Mouse (Mus musculus) kidney, embryonic 15.5 days (tissue): ENCODE data around the gene H3f3b. TPM values are rescaled to one million over a fixed set of nuclear protein-coding genes. Genes with fewer than 3 reads are reported as not detected.

ENCODE experiments used
- ATAC-seq: fragments of 200-750 bp; cut with Nextera tagmentation; replicated peaks from 2 replicates; pipeline ENCODE4 v1.8.0; 2017; ENCODE audit warnings: moderate TSS enrichment; ENCODE audit not compliant: low FRiP score
- H3K27ac ChIP-seq: fragments of 300-500 bp; sonication (generic); 2 replicates; pipeline ENCODE4 v1.5.1; 2015; ENCODE audit warnings: mild to moderate bottlenecking, inconsistent platforms
- H3K27me3 ChIP-seq: fragments of 300-500 bp; sonication (generic); 2 replicates; pipeline ENCODE4 v1.6.1; 2015; ENCODE audit warnings: inconsistent platforms
- H3K36me3 ChIP-seq: fragments of 300-500 bp; sonication (generic); 2 replicates; pipeline ENCODE4 v1.6.1; 2015; ENCODE audit warnings: inconsistent platforms
- H3K4me1 ChIP-seq: fragments of 300-500 bp; sonication (generic); 2 replicates; pipeline ENCODE4 v1.6.1; 2015; ENCODE audit warnings: inconsistent platforms
- H3K4me2 ChIP-seq: fragments of 300-500 bp; sonication (generic); 2 replicates; pipeline ENCODE4 v1.6.1; 2015; ENCODE audit warnings: moderate library complexity, mild to moderate bottlenecking, inconsistent platforms
- H3K4me3 ChIP-seq: fragments of 300-500 bp; sonication (generic); replicated peaks from 2 replicates; pipeline ENCODE4 v1.5.1; 2015; ENCODE audit warnings: mild to moderate bottlenecking, inconsistent platforms
- H3K9ac ChIP-seq: fragments of 300-500 bp; sonication (generic); 2 replicates; pipeline ENCODE4 v1.6.1; 2015; ENCODE audit warnings: mild to moderate bottlenecking, inconsistent platforms
- H3K9me3 ChIP-seq: fragments of 300-500 bp; sonication (generic); replicated peaks from 2 replicates; pipeline ENCODE4 v1.6.1; 2016; ENCODE audit warnings: inconsistent platforms
- WGBS: fragments of 180-500 bp; shearing (Covaris S2); methylation state at CpG from one replicate; pipeline ENCODE4 v1.1.7; 2015; ENCODE audit warnings: mixed read lengths; 5-methylcytosine and 5-hydroxymethylcytosine counted together
- polyA plus RNA-seq: library from polyadenylated mRNA; unstranded; fragments of >200 nt; fragmentation: Nextera tagmentation; extraction: Ambion mirVana; gene quantifications from 2 replicates; pipeline ENCODE4 v1.2.1, GENCODE M21; 2015

H3f3b gene
- polyA plus RNA-seq, 1 experiment from 2014 or later: 1,673 TPM

- Histone ChIP-seq H3K9ac (no peak overlapping the region), H3K4me2 (no peak overlapping the region), H3K36me3 (peaks cover 15% of the 10 kb centered on the region), H3K4me3 (no peak overlapping the region; the same call in 1 of the 2 replicates), H3K9me3 (no peaks in the 10 kb centered on the region), H3K27me3 (no peaks in the 10 kb centered on the region), H3K27ac (no peak overlapping the region), H3K4me1 (peaks cover 10% of the 10 kb centered on the region)
- 35% methylated on average over 6 of the region's 6 CpGs for WGBS
- peak; percentile 16; the same call in 1 of the 2 replicates for ATAC-seq
Observed at GRCm38 (mm10) chr11:116018106-116018505, 9.7 kb downstream of the H3f3b start.

DNA sequence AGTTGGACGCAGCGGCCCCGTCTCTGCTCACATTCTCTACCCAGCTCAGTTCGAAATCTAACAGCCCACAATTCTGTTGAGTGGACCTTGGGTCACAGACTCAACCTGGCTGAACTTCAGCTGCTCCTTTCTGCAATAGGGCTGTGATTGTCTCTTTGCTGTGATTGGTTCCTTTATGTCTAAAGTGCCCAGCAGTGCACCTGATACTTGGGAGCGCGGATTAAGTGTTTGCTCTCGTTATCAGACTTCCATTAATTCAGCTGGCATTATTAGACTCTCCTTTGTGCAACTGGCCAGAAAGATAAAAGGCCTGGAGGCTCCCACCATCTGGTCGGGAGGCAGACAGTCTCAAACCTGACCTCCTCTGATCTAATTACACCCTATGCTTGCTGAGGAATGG, 12.9 kb downstream of the H3f3b start:
- H3K9me3 ChIP-seq: no peaks in the 10 kb centered on the region
- H3K36me3 ChIP-seq: peaks cover 8% of the 10 kb centered on the region; the same call in 1 of the 2 replicates
- H3K4me2 ChIP-seq: no peak overlapping the region
- H3K4me1 ChIP-seq: peaks cover 20% of the 10 kb centered on the region
- H3K27me3 ChIP-seq: no peaks in the 10 kb centered on the region
- no peak overlapping the region for H3K9ac ChIP-seq
- ATAC-seq: no peak
- 60% methylated on average over 8 of the region's 8 CpGs for WGBS
- H3K4me3 ChIP-seq: no peak overlapping the region
- peak overlapping the region; percentile 9; the same call in 1 of the 2 replicates for H3K27ac ChIP-seq

DNA sequence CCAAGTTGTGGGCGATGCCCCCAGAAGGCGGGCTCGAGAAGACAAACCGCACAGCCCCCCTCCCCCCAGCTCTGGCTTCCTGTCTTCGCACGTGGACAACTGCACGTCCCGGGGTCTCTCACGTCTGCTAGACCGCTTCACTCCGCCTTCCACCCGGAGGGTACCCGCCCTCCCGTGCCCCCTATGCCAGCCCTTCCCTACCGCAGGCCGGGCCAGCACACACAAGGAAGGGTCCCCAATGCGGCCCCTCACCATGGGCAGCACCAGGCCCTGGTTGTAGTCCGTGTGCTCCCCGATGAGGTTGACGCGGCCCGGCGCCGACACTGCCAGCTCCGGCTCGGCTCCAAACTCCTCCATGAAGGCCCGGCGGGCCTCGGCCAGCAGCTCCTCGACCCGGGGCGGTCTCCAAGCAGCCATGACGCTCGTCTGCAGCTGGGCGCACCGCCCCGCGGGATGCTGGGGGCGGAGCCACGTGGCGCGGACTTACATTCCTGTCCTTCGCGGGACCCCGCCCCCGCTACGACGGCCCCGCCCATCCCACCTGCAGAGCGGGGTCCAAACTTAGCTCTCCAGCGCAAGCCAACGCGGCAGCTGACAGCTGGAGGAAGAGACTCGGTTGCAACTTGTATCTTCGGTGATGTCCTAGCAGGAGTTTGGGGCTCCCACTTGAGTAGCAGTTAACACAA, 15.4 kb downstream of the H3f3b start, which contains the start of gene Galk1:
TSS of gene Galk1 (minus strand) at position 458 of the 686 bp plus-strand sequence.
- Histone ChIP-seq H3K27ac (peak within 1 kb of the TSS; percentile 97), H3K36me3 (peaks cover 30% of the 10 kb centered on the region), H3K4me2 (peak within 1 kb of the TSS; percentile 88), H3K9ac (peak within 1 kb of the TSS; percentile 84), H3K4me1 (peaks cover 20% of the 10 kb centered on the region), H3K27me3 (no peaks in the 10 kb centered on the region), H3K4me3 (peak within 1 kb of the TSS; percentile 78), H3K9me3 (no peaks in the 10 kb centered on the region)
- peak; percentile 93 for ATAC-seq
- WGBS: under 1% methylated on average over 55 of the region's 55 CpGs

GRCm38 (mm10) chr11:116011529-116012261, 16.1 kb downstream of the H3f3b start:
- 19% methylated on average over 14 of the region's 14 CpGs for WGBS
- peaks cover 24% of the 10 kb centered on the region for H3K4me1 ChIP-seq
- H3K4me2 ChIP-seq: peak overlapping the region; percentile 88
- peak overlapping the region; percentile 84 for H3K9ac ChIP-seq
- H3K4me3 ChIP-seq: peak overlapping the region; percentile 78
- H3K36me3 ChIP-seq: peaks cover 37% of the 10 kb centered on the region
- peak overlapping the region; percentile 97 for H3K27ac ChIP-seq
- no peaks in the 10 kb centered on the region for H3K27me3 ChIP-seq
- no peaks in the 10 kb centered on the region for H3K9me3 ChIP-seq
- ATAC-seq: no peak; the same call in 1 of the 2 replicates

DNA sequence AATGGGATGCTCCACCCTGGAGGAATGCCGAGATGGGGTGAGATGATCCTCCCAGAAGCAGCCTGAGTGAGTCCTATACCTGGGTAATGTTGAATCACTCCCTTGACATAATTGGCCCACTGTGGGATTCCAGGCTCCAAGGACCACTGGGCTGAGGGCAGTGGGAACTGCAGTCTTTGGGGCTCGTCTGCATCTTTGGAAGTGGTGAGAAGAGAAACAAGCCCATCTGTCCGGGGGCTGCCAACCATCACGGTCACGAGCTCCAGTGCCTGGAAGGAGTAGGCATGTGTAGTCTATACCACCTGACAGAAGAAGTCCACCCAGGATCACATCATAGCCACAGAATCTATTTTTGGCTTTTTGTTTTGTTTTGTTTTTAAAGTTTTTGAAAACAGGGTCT, 16.8 kb downstream of the H3f3b start:
- no peak overlapping the region for H3K4me3 ChIP-seq
- ATAC-seq: no peak
- WGBS: 82% methylated on average over 5 of the region's 5 CpGs

DNA sequence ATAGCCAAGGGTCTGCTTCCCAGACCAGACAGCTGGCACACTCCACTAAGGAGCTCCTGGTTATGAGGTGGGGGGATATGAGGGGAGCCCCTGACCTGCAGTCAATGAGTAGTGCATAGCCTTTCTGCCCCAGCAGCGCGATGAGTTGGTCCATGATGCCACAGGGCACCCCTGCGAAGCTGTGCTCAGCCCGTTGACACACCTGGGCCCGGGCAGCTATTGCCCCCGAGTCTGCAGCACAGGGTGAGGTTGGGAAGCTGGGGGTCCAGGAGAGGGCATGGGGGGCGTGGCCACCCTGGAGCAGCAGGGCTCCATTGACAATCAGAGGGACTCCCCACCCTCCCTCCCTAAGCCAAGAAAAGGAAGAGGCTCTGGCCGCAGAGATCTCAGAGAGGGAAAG, 17.6 kb downstream of the H3f3b start:
- H3K4me3 ChIP-seq: no peak overlapping the region
- no peak for ATAC-seq
- no peak overlapping the region for H3K4me2 ChIP-seq
- H3K9ac ChIP-seq: no peak overlapping the region
- WGBS: 95% methylated on average over 8 of the region's 8 CpGs
- peaks cover 40% of the 10 kb centered on the region for H3K36me3 ChIP-seq
- H3K27ac ChIP-seq: no peak overlapping the region
- peaks cover 40% of the 10 kb centered on the region for H3K4me1 ChIP-seq
- no peaks in the 10 kb centered on the region for H3K27me3 ChIP-seq
- no peaks in the 10 kb centered on the region for H3K9me3 ChIP-seq

More for the DNA sequence above, 16.8 kb downstream of the H3f3b start:
- H3K27me3 ChIP-seq: no peaks in the 10 kb centered on the region
- peaks cover 32% of the 10 kb centered on the region for H3K4me1 ChIP-seq
- H3K36me3 ChIP-seq: peaks cover 40% of the 10 kb centered on the region
- H3K9ac ChIP-seq: no peak overlapping the region; the same call in 1 of the 2 replicates
- no peaks in the 10 kb centered on the region for H3K9me3 ChIP-seq
- H3K27ac ChIP-seq: peak overlapping the region; percentile 97
- 0 out of 2 replicates have a peak overlapping the region, but pooled peaks have one; percentile 88 for H3K4me2 ChIP-seq

DNA sequence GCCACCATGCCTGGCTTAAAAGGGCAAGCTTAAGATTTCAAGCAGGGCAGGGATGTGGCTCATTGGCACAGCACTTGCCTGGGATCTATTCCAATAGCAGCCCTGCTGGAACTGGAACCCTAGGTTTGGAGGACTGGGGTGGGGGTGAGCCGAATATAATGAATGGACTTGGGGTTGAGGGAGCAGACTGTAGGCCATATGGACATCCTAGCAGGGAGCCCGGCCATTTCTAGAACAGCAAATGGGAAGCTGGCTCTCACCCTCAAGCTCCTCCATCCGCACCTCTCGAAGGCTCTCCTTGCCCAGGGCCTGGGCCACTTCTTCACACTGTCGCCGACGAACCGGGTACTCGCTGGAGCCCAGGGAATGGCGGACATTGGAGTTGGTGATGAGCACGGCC, 18.1 kb downstream of the H3f3b start:
- ATAC-seq: no peak
- Histone ChIP-seq H3K4me1 (peaks cover 44% of the 10 kb centered on the region), H3K36me3 (peaks cover 40% of the 10 kb centered on the region), H3K4me2 (no peak overlapping the region), H3K27me3 (no peaks in the 10 kb centered on the region), H3K4me3 (no peak overlapping the region), H3K9me3 (no peaks in the 10 kb centered on the region), H3K27ac (no peak overlapping the region), H3K9ac (no peak overlapping the region)
- WGBS: 92% methylated on average over 11 of the region's 11 CpGs

- ATAC-seq: no peak
- H3K4me3 ChIP-seq: no peak overlapping the region
- WGBS: 89% methylated on average over 13 of the region's 13 CpGs
- H3K9me3 ChIP-seq: no peaks in the 10 kb centered on the region
- peaks cover 40% of the 10 kb centered on the region for H3K36me3 ChIP-seq
- H3K27me3 ChIP-seq: no peaks in the 10 kb centered on the region
- no peak overlapping the region for H3K9ac ChIP-seq
- H3K27ac ChIP-seq: no peak overlapping the region
- H3K4me2 ChIP-seq: no peak overlapping the region
- peaks cover 50% of the 10 kb centered on the region for H3K4me1 ChIP-seq
Observed at GRCm38 (mm10) chr11:116008832-116009375, 18.9 kb downstream of the H3f3b start.

GRCm38 (mm10) chr11:116008411-116008810, 19.4 kb downstream of the H3f3b start:
- no peak for ATAC-seq
- Histone ChIP-seq H3K4me2 (no peak overlapping the region), H3K36me3 (peaks cover 40% of the 10 kb centered on the region)

GRCm38 (mm10) chr11:116007095-116007850, 20.5 kb downstream of the H3f3b start:
- Histone ChIP-seq H3K27me3 (no peaks in the 10 kb centered on the region), H3K9ac (no peak overlapping the region), H3K36me3 (peaks cover 40% of the 10 kb centered on the region), H3K27ac (no peak overlapping the region), H3K9me3 (no peaks in the 10 kb centered on the region), H3K4me2 (no peak overlapping the region), H3K4me1 (peaks cover 43% of the 10 kb centered on the region), H3K4me3 (no peak overlapping the region)
- ATAC-seq: no peak
- WGBS: 87% methylated on average over 28 of the region's 28 CpGs

More at GRCm38 (mm10) chr11:116008411-116008810, 19.4 kb downstream of the H3f3b start:
- 90% methylated on average over 11 of the region's 11 CpGs for WGBS
- Histone ChIP-seq H3K27me3 (no peaks in the 10 kb centered on the region), H3K9me3 (no peaks in the 10 kb centered on the region), H3K4me3 (no peak overlapping the region), H3K9ac (no peak overlapping the region), H3K4me1 (peaks cover 50% of the 10 kb centered on the region), H3K27ac (no peak overlapping the region)

DNA sequence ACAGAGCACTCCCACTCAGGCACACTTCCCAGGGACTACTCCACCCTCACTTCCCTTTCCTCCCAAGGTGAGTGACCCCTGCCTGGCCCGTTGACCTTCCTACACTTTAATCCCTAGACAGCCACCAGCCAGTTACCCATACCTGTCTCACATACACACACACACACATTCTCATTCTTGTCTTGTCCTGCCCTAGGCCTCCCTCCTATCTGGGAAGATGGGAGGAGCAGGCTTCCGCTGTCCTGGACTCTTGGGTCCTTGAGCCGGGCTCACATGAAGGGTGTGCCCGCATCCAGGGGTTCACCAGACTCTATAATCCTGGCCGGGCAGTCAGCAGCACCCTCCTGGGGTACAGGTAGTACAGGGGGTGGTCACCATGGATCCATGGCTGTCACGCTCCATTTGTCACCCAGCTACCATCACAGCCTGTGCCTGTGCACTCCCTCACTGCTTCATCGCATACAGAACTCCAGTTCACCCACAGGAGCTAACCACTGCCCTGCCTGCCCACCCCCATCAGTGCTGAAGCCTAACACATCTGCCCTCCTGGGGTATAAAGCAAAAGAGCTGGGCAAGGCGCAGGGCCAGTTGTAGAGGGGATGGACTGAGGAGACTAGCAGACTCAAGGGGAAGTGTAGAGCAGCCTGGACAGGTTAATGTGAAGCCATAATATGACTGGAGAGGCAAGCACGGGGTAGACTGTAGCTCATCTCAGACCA, 21.9 kb downstream of the H3f3b start:
- Histone ChIP-seq H3K4me3 (no peak overlapping the region), H3K9ac (no peak overlapping the region), H3K4me1 (peaks cover 30% of the 10 kb centered on the region), H3K9me3 (no peaks in the 10 kb centered on the region), H3K27me3 (no peaks in the 10 kb centered on the region), H3K36me3 (peaks cover 40% of the 10 kb centered on the region), H3K27ac (peak overlapping the region; percentile 37; the same call in 1 of the 2 replicates), H3K4me2 (peak overlapping the region; percentile 72)
- WGBS: 55% methylated on average over 9 of the region's 9 CpGs
- ATAC-seq: peak; percentile 38
